Mouse (Mus musculus) CH12.LX (cell line): ENCODE measurements around the gene Dnajc16. TPM values are rescaled to one million over a fixed set of nuclear protein-coding genes. Genes with fewer than 3 reads are reported as not detected.

ENCODE experiments used
- DNase-seq: peaks from one replicate; pipeline ENCODE4 v3.0.0-alpha.2; 2013; ENCODE audit errors: extremely low read depth
- H3K27ac ChIP-seq: 2 replicates; pipeline ENCODE4 v1.5.1; 2012; ENCODE audit warnings: low read depth, mild to moderate bottlenecking, control low read depth, moderate library complexity; ENCODE audit not compliant: insufficient read depth
- H3K27me3 ChIP-seq: replicated peaks from 2 replicates; pipeline ENCODE3; 2012; ENCODE audit warnings: inconsistent platforms
- H3K36me3 ChIP-seq, 2 experiments: replicated peaks in 1 of 2; 2 replicates each; pipeline versions ENCODE3 to v1.6.1; 2012; ENCODE audit warnings: inconsistent platforms in 1 of 2, low read length in 1 of 2, mild to moderate bottlenecking in 1 of 2, mixed read lengths in 1 of 2, moderate library complexity in 1 of 2; ENCODE audit not compliant: control insufficient read depth in 1 of 2, insufficient read depth in 1 of 2
- H3K4me1 ChIP-seq, 2 experiments: 2 replicates each; pipeline ENCODE4 v1.6.1; 2012; ENCODE audit warnings: inconsistent platforms in 1 of 2, moderate library complexity in 1 of 2; ENCODE audit not compliant: insufficient read depth in 2 of 2, control insufficient read depth in 1 of 2
- H3K4me2 ChIP-seq: 2 replicates; pipeline ENCODE4 v1.6.1; 2012; ENCODE audit warnings: low read depth, mild to moderate bottlenecking, control low read depth; ENCODE audit not compliant: poor library complexity, insufficient read depth, severe bottlenecking
- H3K4me3 ChIP-seq, 3 experiments: fragments of 150-350 bp in 1 of 3; sonication (generic) in 1 of 3; replicated peaks in 1 of 3; 2 replicates each; pipeline versions ENCODE3 to v1.5.1; 2011 to 2012; ENCODE audit warnings: low read depth in 2 of 3, low read length in 2 of 3, mild to moderate bottlenecking in 2 of 3, moderate library complexity in 2 of 3, control low read depth in 1 of 3, improper control_type of control experiment in 1 of 3, inconsistent platforms in 1 of 3, mixed read lengths in 1 of 3; ENCODE audit not compliant: poor library complexity in 1 of 3
- H3K79me2 ChIP-seq: replicated peaks from 2 replicates; pipeline ENCODE4 v1.6.1; 2012; ENCODE audit warnings: mild to moderate bottlenecking, moderate library complexity; ENCODE audit not compliant: control insufficient read depth, poor library complexity, insufficient read depth, severe bottlenecking; ENCODE audit errors: extremely low read depth
- H3K9ac ChIP-seq: 2 replicates; pipeline ENCODE4 v1.6.1; 2012; ENCODE audit warnings: low read depth, mild to moderate bottlenecking, control low read depth, moderate library complexity; ENCODE audit not compliant: insufficient read depth
- H3K9me3 ChIP-seq: replicated peaks from 2 replicates; pipeline ENCODE3; 2012; ENCODE audit warnings: low read length, inconsistent platforms, mixed read lengths
- BHLHE40 ChIP-seq: IDR thresholded peaks from 2 replicates; pipeline ENCODE4 v1.6.1; 2011; ENCODE audit warnings: mild to moderate bottlenecking, low read depth, low read length, improper control_type of control experiment
- CHD1 ChIP-seq: IDR thresholded peaks from 2 replicates; pipeline ENCODE4 v1.6.1; 2012; ENCODE audit warnings: low read depth, low read length, improper control_type of control experiment, inconsistent platforms
- CHD2 ChIP-seq: IDR thresholded peaks from 2 replicates; pipeline ENCODE4 v1.6.1; 2011; ENCODE audit warnings: low read length, improper control_type of control experiment
- CTCF ChIP-seq, 2 experiments: IDR thresholded peaks in 1 of 2; conservative IDR thresholded peaks in 1 of 2; 2 replicates each; pipeline ENCODE4 v1.5.1; 2011 to 2012; ENCODE audit warnings: low read depth in 2 of 2, low read length in 2 of 2, improper control_type of control experiment in 1 of 2, inconsistent platforms in 1 of 2, mild to moderate bottlenecking in 1 of 2, moderate library complexity in 1 of 2
- E2F4 ChIP-seq: IDR thresholded peaks from 2 replicates; pipeline ENCODE4 v1.6.1; 2011; ENCODE audit warnings: low read depth, low read length, improper control_type of control experiment; ENCODE audit not compliant: insufficient replicate concordance
- ELF1 ChIP-seq: IDR thresholded peaks from 2 replicates; pipeline ENCODE4 v1.6.1; 2014; ENCODE audit warnings: low read depth, mild to moderate bottlenecking, inconsistent platforms, low read length, improper control_type of control experiment
- EP300 ChIP-seq: IDR thresholded peaks from 2 replicates; pipeline ENCODE4 v1.6.1; 2011; ENCODE audit warnings: low read length, improper control_type of control experiment
- ETS1 ChIP-seq: conservative IDR thresholded peaks from 2 replicates; pipeline ENCODE4 v1.6.1; 2012; ENCODE audit warnings: low read depth, mild to moderate bottlenecking, inconsistent platforms, low read length, improper control_type of control experiment, moderate library complexity
- GABPA ChIP-seq: IDR thresholded peaks from 2 replicates; pipeline ENCODE4 v1.6.1; 2012; ENCODE audit warnings: low read depth, low read length, improper control_type of control experiment, inconsistent platforms; ENCODE audit not compliant: insufficient replicate concordance
- HCFC1 ChIP-seq: IDR thresholded peaks from 2 replicates; pipeline ENCODE4 v1.6.1; 2012; ENCODE audit warnings: low read depth, mild to moderate bottlenecking, inconsistent platforms, low read length, improper control_type of control experiment
- IRF4 ChIP-seq: IDR thresholded peaks from 2 replicates; pipeline ENCODE4 v1.6.1; 2014; ENCODE audit warnings: low read depth, mild to moderate bottlenecking, inconsistent platforms, low read length, improper control_type of control experiment
- JUN ChIP-seq: IDR thresholded peaks from 2 replicates; pipeline ENCODE4 v1.6.1; 2011; ENCODE audit warnings: low read depth, mild to moderate bottlenecking, low read length, improper control_type of control experiment, moderate library complexity; ENCODE audit not compliant: insufficient read depth
- JUND ChIP-seq: conservative IDR thresholded peaks from 2 replicates; pipeline ENCODE4 v1.6.1; 2011; ENCODE audit warnings: low read depth, low read length, improper control_type of control experiment
- KAT2A ChIP-seq: IDR thresholded peaks from 2 replicates; pipeline ENCODE4 v1.6.1; 2012; ENCODE audit warnings: low read length, improper control_type of control experiment, inconsistent platforms; ENCODE audit not compliant: insufficient replicate concordance
- MAFK ChIP-seq: IDR thresholded peaks from 2 replicates; pipeline ENCODE4 v1.6.1; 2011; ENCODE audit warnings: low read length, improper control_type of control experiment; ENCODE audit not compliant: insufficient replicate concordance
- MAX ChIP-seq: IDR thresholded peaks from 2 replicates; pipeline ENCODE4 v1.6.1; 2011; ENCODE audit warnings: low read length, improper control_type of control experiment
- MAZ ChIP-seq: IDR thresholded peaks from 2 replicates; pipeline ENCODE4 v1.6.1; 2012; ENCODE audit warnings: low read depth, mild to moderate bottlenecking, inconsistent platforms, low read length, improper control_type of control experiment, moderate library complexity
- MEF2A ChIP-seq: IDR thresholded peaks from 2 replicates; pipeline ENCODE4 v1.6.1; 2014; ENCODE audit warnings: low read depth, mild to moderate bottlenecking, inconsistent platforms, low read length, improper control_type of control experiment, borderline replicate concordance
- MXI1 ChIP-seq: IDR thresholded peaks from 2 replicates; pipeline ENCODE4 v1.6.1; 2011; ENCODE audit warnings: mild to moderate bottlenecking, low read depth, low read length, improper control_type of control experiment
- MYC ChIP-seq: IDR thresholded peaks from 2 replicates; pipeline ENCODE4 v1.6.1; 2011; ENCODE audit warnings: low read depth, mild to moderate bottlenecking, improper control_type of control experiment, low read length
- NELFE ChIP-seq: IDR thresholded peaks from 2 replicates; pipeline ENCODE4 v1.6.1; 2011; ENCODE audit warnings: low read depth, low read length, improper control_type of control experiment
- NRF1 ChIP-seq: IDR thresholded peaks from 2 replicates; pipeline ENCODE4 v1.6.1; 2014; ENCODE audit warnings: low read depth, mild to moderate bottlenecking, inconsistent platforms, low read length, improper control_type of control experiment, moderate library complexity
- PAX5 ChIP-seq: IDR thresholded peaks from 2 replicates; pipeline ENCODE4 v1.6.1; 2012; ENCODE audit warnings: low read length, inconsistent platforms, mixed read lengths
- POLR2A ChIP-seq: IDR thresholded peaks from 2 replicates; pipeline ENCODE4 v1.6.1; 2011; ENCODE audit warnings: low read depth, mild to moderate bottlenecking, improper control_type of control experiment, low read length
- POLR2AphosphoS2 ChIP-seq: IDR thresholded peaks from 2 replicates; pipeline ENCODE4 v1.6.1; 2011; ENCODE audit warnings: low read depth, low read length, improper control_type of control experiment
- RAD21 ChIP-seq: IDR thresholded peaks from 2 replicates; pipeline ENCODE4 v1.6.1; 2011; ENCODE audit warnings: low read depth, mild to moderate bottlenecking, low read length, improper control_type of control experiment, moderate library complexity
- RCOR1 ChIP-seq: conservative IDR thresholded peaks from 2 replicates; pipeline ENCODE4 v1.6.1; 2012; ENCODE audit warnings: low read depth, mild to moderate bottlenecking, inconsistent platforms, low read length, improper control_type of control experiment
- SIN3A ChIP-seq: IDR thresholded peaks from 2 replicates; pipeline ENCODE4 v1.6.1; 2012; ENCODE audit warnings: low read length, improper control_type of control experiment, inconsistent platforms
- SMC3 ChIP-seq: IDR thresholded peaks from 2 replicates; pipeline ENCODE4 v1.6.1; 2011; ENCODE audit warnings: low read depth, low read length, improper control_type of control experiment
- TBP ChIP-seq: conservative IDR thresholded peaks from 2 replicates; pipeline ENCODE4 v1.6.1; 2011; ENCODE audit warnings: low read depth, low read length, improper control_type of control experiment
- TCF12 ChIP-seq: IDR thresholded peaks from 2 replicates; pipeline ENCODE4 v1.6.1; 2014; ENCODE audit warnings: low read depth, mild to moderate bottlenecking, inconsistent platforms, low read length, improper control_type of control experiment
- UBTF ChIP-seq: IDR thresholded peaks from 2 replicates; pipeline ENCODE4 v1.6.1; 2012; ENCODE audit warnings: low read depth, mild to moderate bottlenecking, inconsistent platforms, low read length, improper control_type of control experiment, moderate library complexity
- USF1 ChIP-seq: IDR thresholded peaks from 2 replicates; pipeline ENCODE4 v1.6.1; 2014; ENCODE audit warnings: low read depth, mild to moderate bottlenecking, inconsistent platforms, low read length, improper control_type of control experiment
- USF2 ChIP-seq: conservative IDR thresholded peaks from 2 replicates; pipeline ENCODE4 v1.6.1; 2011; ENCODE audit warnings: low read depth, low read length, improper control_type of control experiment
- ZC3H11A ChIP-seq: IDR thresholded peaks from 2 replicates; pipeline ENCODE4 v1.6.1; 2012; ENCODE audit warnings: low read depth, mild to moderate bottlenecking, inconsistent platforms, low read length, improper control_type of control experiment
- ZKSCAN1 ChIP-seq: IDR thresholded peaks from 2 replicates; pipeline ENCODE4 v1.6.1; 2012; ENCODE audit warnings: low read depth, inconsistent platforms, low read length, improper control_type of control experiment, borderline replicate concordance
- ZMIZ1 ChIP-seq: IDR thresholded peaks from 2 replicates; pipeline ENCODE4 v1.6.1; 2012; ENCODE audit warnings: low read depth, mild to moderate bottlenecking, inconsistent platforms, low read length, improper control_type of control experiment
- ZNF384 ChIP-seq: IDR thresholded peaks from 2 replicates; pipeline ENCODE4 v1.6.1; 2012; ENCODE audit warnings: low read depth, low read length, improper control_type of control experiment, inconsistent platforms
- dilution Hi-C: fragments of 300-500 bp; cut with MboI; formaldehyde crosslinking; loops from 2 replicates; pipeline ENCODE4 v1.14.3; 2020; ENCODE audit warnings: low sequenced_read_pairs; ENCODE audit not compliant: extremely low pct_unique_long_range_greater_than_20kb, extremely low pct_ligation_motif_present
- in situ Hi-C: fragments of 300-500 bp; cut with MboI; formaldehyde crosslinking; loops from 3 replicates; pipeline ENCODE4 v1.14.3; 2019; ENCODE audit warnings: low sequenced_read_pairs, low pct_ligation_motif_present, low pct_unique_long_range_greater_than_20kb, mixed read lengths
- polyA plus RNA-seq: library from polyadenylated mRNA; unstranded; fragments of >175 nt; gene quantifications from 2 replicates; pipeline ENCODE4 v1.2.1, GENCODE M21; 2012; ENCODE audit warnings: low read depth; ENCODE audit not compliant: insufficient read length
- total RNA-seq, 2 experiments: library from RNA; depleted of rRNA; stranded (reverse); fragments of 300-350 nt in 1 of 2; fragments of >200 nt in 1 of 2; gene quantifications; 2 replicates each; pipeline ENCODE4 v1.2.3; 2012 to 2014

The Dnajc16 gene
- total and polyA plus RNA-seq, 3 experiments: 3.1 to 7.4 (median 5.9) TPM

GRCm38 (mm10) chr4:141766316-141766667, 24.4 kb downstream of the Dnajc16 start:
- Histone ChIP-seq H3K9me3 (no peaks in the 10 kb centered on the region), H3K27ac (peak overlapping the region; percentile 62), H3K4me1 (peaks cover 23 to 60% of the 10 kb centered on the region in 2 experiments), H3K9ac (no peak overlapping the region), H3K4me3 (peak overlapping the region in 1 of 3 experiments; percentile 1), H3K27me3 (no peaks in the 10 kb centered on the region), H3K79me2 (no peaks in the 10 kb centered on the region), H3K4me2 (peak overlapping the region; percentile 18; the same call in 1 of the 2 replicates), H3K36me3 (peaks cover 50 to 83% of the 10 kb centered on the region in 2 experiments)
- no peak; the same call in 1 of the 2 replicates for TF ChIP-seq SMC3
- TF ChIP-seq RAD21: no peak; the same call in 1 of the 2 replicates
- TF ChIP-seq CHD2: peak; percentile 82
- TF ChIP-seq GABPA: no peak
- no peak for TF ChIP-seq POLR2AphosphoS2
- peak; percentile 99 for TF ChIP-seq EP300
- no peak for TF ChIP-seq PAX5
- no peak for TF ChIP-seq USF2
- TF ChIP-seq ZNF384: no peak
- TF ChIP-seq MAZ: peak; percentile 87
- TF ChIP-seq MXI1: peak; percentile 78
- TF ChIP-seq ZC3H11A: no peak
- no peak for TF ChIP-seq MAFK
- TF ChIP-seq UBTF: peak; percentile 93
- TF ChIP-seq SIN3A: no peak
- peak; percentile 83 for TF ChIP-seq BHLHE40
- TF ChIP-seq KAT2A: no peak
- TF ChIP-seq ZMIZ1: peak; percentile 66; the same call in 1 of the 2 replicates
- peak; percentile 93 for TF ChIP-seq JUND
- no peak for TF ChIP-seq NELFE
- TF ChIP-seq CHD1: 0 out of 2 replicates have a peak, but pooled peaks have one; percentile 47
- TF ChIP-seq E2F4: no peak
- peak; percentile 19; the same call in 1 of the 2 replicates for TF ChIP-seq NRF1
- TF ChIP-seq ZKSCAN1: no peak
- peak; percentile 33 for TF ChIP-seq POLR2A
- peak; percentile 70 for TF ChIP-seq ELF1
- no peak for TF ChIP-seq USF1
- peak; percentile 95; the same call in 1 of the 2 replicates for TF ChIP-seq RCOR1
- peak; percentile 28; the same call in 1 of the 2 replicates for TF ChIP-seq HCFC1
- peak; percentile 92 for TF ChIP-seq MEF2A
- TF ChIP-seq IRF4: peak; percentile 99
- TF ChIP-seq MYC: no peak; the same call in none of the 2 replicates
- TF ChIP-seq MAX: peak; percentile 67; the same call in 1 of the 2 replicates
- peak; percentile 92 for TF ChIP-seq ETS1
- peak; percentile 91 for TF ChIP-seq TCF12
- TF ChIP-seq JUN: peak; percentile 82
- TF ChIP-seq CTCF (conservative IDR thresholded peaks at IDR 0.05 in 1 of 2, IDR thresholded peaks at IDR 0.05 in 1 of 2; ENCODE audit: low read depth in 2 of 2, low read length in 2 of 2): no peak
- no peak for TF ChIP-seq TBP
- peak; percentile 93 for DNase-seq
- in situ Hi-C loops (no loop called here), dilution Hi-C loops (no loop called here)
